Mouse (Mus musculus): Measurements from ENCODE around the gene Ces3b.
"Not testable (repeated sequence)": the region's sequence is repeated elsewhere in the genome, so short reads cannot be mapped to it uniquely, and the experiment has no call there.

DNA sequence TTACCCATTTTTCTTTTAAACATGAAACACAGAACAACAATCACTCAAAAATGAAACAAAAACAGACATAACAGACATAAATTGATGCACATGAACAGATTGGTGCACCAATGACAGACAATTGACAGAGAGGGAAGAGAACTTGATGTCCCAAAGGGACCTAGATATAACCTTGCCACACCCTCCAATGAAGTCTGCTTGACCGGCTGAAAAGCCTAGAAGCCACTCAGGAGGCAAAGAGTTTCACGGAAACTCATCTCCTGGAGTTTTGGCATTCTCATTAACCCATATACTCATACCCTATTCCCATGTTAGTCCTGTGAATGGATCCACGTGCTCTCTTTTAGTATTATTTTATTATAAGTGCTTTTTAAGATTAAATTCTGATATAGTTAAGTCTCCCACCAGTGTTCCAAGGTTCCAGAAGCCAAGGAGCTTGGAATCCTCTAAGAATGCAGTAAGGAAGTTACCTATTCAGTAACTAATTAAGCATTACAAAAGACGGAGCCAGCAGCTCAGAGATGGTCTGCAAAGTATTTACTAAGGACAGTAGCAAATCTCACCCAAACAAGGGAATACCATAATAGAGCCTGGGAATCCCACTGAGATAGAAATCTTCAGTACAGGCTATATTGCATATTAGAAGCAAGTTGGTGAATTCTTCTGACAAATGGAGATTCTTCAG lies 18.7 kb downstream of the Ces3b start:
- TF ChIP-seq POLR2A (IDR thresholded peaks at IDR 0.05; ENCODE audit: insufficient read depth, low read depth, low read length); CTCF (IDR thresholded peaks at IDR 0.05); EP300 (IDR thresholded peaks at IDR 0.05; ENCODE audit: insufficient read depth, low read depth, low read length): not testable (repeated sequence)

All from heart, adult 2 months (tissue).